Mouse (Mus musculus): ENCODE measurements at regions not wholly inside any gene's neighbourhood (a gene's known extent, or its start where the extent isn't known, plus 50 kb on each side); places are given as distances from the start of the nearest gene placed in this dataset.

- H3K4me3 ChIP-seq (ENCODE audit: insufficient read depth, low read depth, low read length) = no peak overlapping the region
- TF ChIP-seq CTCF (conservative IDR thresholded peaks at IDR 0.05; ENCODE audit: insufficient read depth, insufficient read length, low read depth, low read length) (no peak), POLR2A (IDR thresholded peaks at IDR 0.05; ENCODE audit: low read depth, low read length) (no peak)
- no peak for DNase-seq
- no peaks in the 10 kb centered on the region for H3K4me1 ChIP-seq (ENCODE audit: control insufficient read depth, insufficient read depth, low read length)
- no peaks in the 10 kb centered on the region for H3K36me3 ChIP-seq (ENCODE audit: control insufficient read depth, insufficient read depth, low read length)
- WGBS = 84% methylated on average over 1 of the region's 1 CpGs
- H3K27me3 ChIP-seq (replicated peaks; ENCODE audit: control insufficient read depth, insufficient read depth, low read length) = no peaks in the 10 kb centered on the region
- no peak overlapping the region for H3K27ac ChIP-seq (ENCODE audit: insufficient read depth, low read depth, low read length)
Measured at GRCm38 (mm10) chr2:47832493-47832892, 981.4 kb upstream of the Acvr2a start.

GRCm38 (mm10) chr2:47833517-47833916 is 980.4 kb upstream of the Acvr2a start:
- no peaks in the 10 kb centered on the region for H3K36me3 ChIP-seq (ENCODE audit: control insufficient read depth, insufficient read depth, low read length)
- no peaks in the 10 kb centered on the region for H3K4me1 ChIP-seq (ENCODE audit: control insufficient read depth, insufficient read depth, low read length)
- H3K4me3 ChIP-seq (ENCODE audit: insufficient read depth, low read depth, low read length) = no peak overlapping the region
- DNase-seq = no peak
- 75% methylated on average over 1 of the region's 1 CpGs for WGBS
- TF ChIP-seq POLR2A (IDR thresholded peaks at IDR 0.05; ENCODE audit: low read depth, low read length) (no peak), CTCF (conservative IDR thresholded peaks at IDR 0.05; ENCODE audit: insufficient read depth, insufficient read length, low read depth, low read length) (no peak)
- H3K27me3 ChIP-seq (replicated peaks; ENCODE audit: control insufficient read depth, insufficient read depth, low read length) = no peaks in the 10 kb centered on the region
- no peak overlapping the region for H3K27ac ChIP-seq (ENCODE audit: insufficient read depth, low read depth, low read length)

GRCm38 (mm10) chr2:47834055-47834799 is 979.7 kb upstream of the Acvr2a start:
- Histone ChIP-seq H3K36me3 (ENCODE audit: control insufficient read depth, insufficient read depth, low read length) (no peaks in the 10 kb centered on the region), H3K4me1 (ENCODE audit: control insufficient read depth, insufficient read depth, low read length) (no peaks in the 10 kb centered on the region), H3K27me3 (replicated peaks; ENCODE audit: control insufficient read depth, insufficient read depth, low read length) (no peaks in the 10 kb centered on the region), H3K4me3 (ENCODE audit: insufficient read depth, low read depth, low read length) (no peak overlapping the region), H3K27ac (ENCODE audit: insufficient read depth, low read depth, low read length) (no peak overlapping the region)
- 80% methylated on average over 5 of the region's 5 CpGs for WGBS
- DNase-seq = no peak
- TF ChIP-seq CTCF (conservative IDR thresholded peaks at IDR 0.05; ENCODE audit: insufficient read depth, insufficient read length, low read depth, low read length) (no peak), POLR2A (IDR thresholded peaks at IDR 0.05; ENCODE audit: low read depth, low read length) (no peak)

GRCm38 (mm10) chr2:47857229-47857628 is 956.7 kb upstream of the Acvr2a start:
- no peak for TF ChIP-seq CTCF (conservative IDR thresholded peaks at IDR 0.05; ENCODE audit: insufficient read depth, insufficient read length, low read depth, low read length)
- no peak for TF ChIP-seq POLR2A (IDR thresholded peaks at IDR 0.05; ENCODE audit: low read depth, low read length)
- no peaks in the 10 kb centered on the region for H3K36me3 ChIP-seq (ENCODE audit: control insufficient read depth, insufficient read depth, low read length)
- DNase-seq = no peak
- no peaks in the 10 kb centered on the region for H3K4me1 ChIP-seq (ENCODE audit: control insufficient read depth, insufficient read depth, low read length)
- H3K27ac ChIP-seq (ENCODE audit: insufficient read depth, low read depth, low read length) = no peak overlapping the region
- H3K4me3 ChIP-seq (ENCODE audit: insufficient read depth, low read depth, low read length) = no peak overlapping the region
- H3K27me3 ChIP-seq (replicated peaks; ENCODE audit: control insufficient read depth, insufficient read depth, low read length) = no peaks in the 10 kb centered on the region
- 68% methylated on average over 3 of the region's 3 CpGs for WGBS

GRCm38 (mm10) chr2:47862446-47862845 is 951.5 kb upstream of the Acvr2a start:
- H3K4me3 ChIP-seq (ENCODE audit: insufficient read depth, low read depth, low read length) = no peak overlapping the region
- no peak overlapping the region for H3K27ac ChIP-seq (ENCODE audit: insufficient read depth, low read depth, low read length)
- DNase-seq = no peak
- 82% methylated on average over 1 of the region's 1 CpGs for WGBS
- TF ChIP-seq CTCF (conservative IDR thresholded peaks at IDR 0.05; ENCODE audit: insufficient read depth, insufficient read length, low read depth, low read length) (no peak), POLR2A (IDR thresholded peaks at IDR 0.05; ENCODE audit: low read depth, low read length) (no peak)
- H3K27me3 ChIP-seq (replicated peaks; ENCODE audit: control insufficient read depth, insufficient read depth, low read length) = no peaks in the 10 kb centered on the region
- no peaks in the 10 kb centered on the region for H3K36me3 ChIP-seq (ENCODE audit: control insufficient read depth, insufficient read depth, low read length)
- H3K4me1 ChIP-seq (ENCODE audit: control insufficient read depth, insufficient read depth, low read length) = no peaks in the 10 kb centered on the region

- DNase-seq = no peak
- Histone ChIP-seq H3K4me3 (ENCODE audit: insufficient read depth, low read depth, low read length) (no peak overlapping the region), H3K27me3 (replicated peaks; ENCODE audit: control insufficient read depth, insufficient read depth, low read length) (no peaks in the 10 kb centered on the region), H3K4me1 (ENCODE audit: control insufficient read depth, insufficient read depth, low read length) (no peaks in the 10 kb centered on the region), H3K27ac (ENCODE audit: insufficient read depth, low read depth, low read length) (no peak overlapping the region), H3K36me3 (ENCODE audit: control insufficient read depth, insufficient read depth, low read length) (no peaks in the 10 kb centered on the region)
- no peak for TF ChIP-seq POLR2A (IDR thresholded peaks at IDR 0.05; ENCODE audit: low read depth, low read length)
- TF ChIP-seq CTCF (conservative IDR thresholded peaks at IDR 0.05; ENCODE audit: insufficient read depth, insufficient read length, low read depth, low read length) = no peak
- 62% methylated on average over 2 of the region's 2 CpGs for whole genome bisulfite sequencing
Measured at GRCm38 (mm10) chr2:47878002-47878401, 935.9 kb upstream of the Acvr2a start.

GRCm38 (mm10) chr2:47879071-47879470 is 934.8 kb upstream of the Acvr2a start:
- no peaks in the 10 kb centered on the region for H3K27me3 ChIP-seq (replicated peaks; ENCODE audit: control insufficient read depth, insufficient read depth, low read length)
- no peaks in the 10 kb centered on the region for H3K36me3 ChIP-seq (ENCODE audit: control insufficient read depth, insufficient read depth, low read length)
- TF ChIP-seq POLR2A (IDR thresholded peaks at IDR 0.05; ENCODE audit: low read depth, low read length) (no peak), CTCF (conservative IDR thresholded peaks at IDR 0.05; ENCODE audit: insufficient read depth, insufficient read length, low read depth, low read length) (no peak)
- no peak for DNase-seq
- no peak overlapping the region for H3K27ac ChIP-seq (ENCODE audit: insufficient read depth, low read depth, low read length)
- H3K4me3 ChIP-seq (ENCODE audit: insufficient read depth, low read depth, low read length) = no peak overlapping the region
- H3K4me1 ChIP-seq (ENCODE audit: control insufficient read depth, insufficient read depth, low read length) = no peaks in the 10 kb centered on the region
- WGBS = 89% methylated on average over 2 of the region's 2 CpGs

All from kidney, adult 2 months (tissue).